Mouse (Mus musculus) olfactory bulb, adult 2 months (tissue): Measurements from ENCODE around the gene Klhl7.

Experiments used
- CTCF ChIP-seq: fragments of 200-500 bp; IDR thresholded peaks from 2 replicates; pipeline ENCODE4 v1.5.1; 2012; ENCODE audit warnings: low read depth, mild to moderate bottlenecking, low read length, moderate library complexity; ENCODE audit not compliant: insufficient read depth
- POLR2A ChIP-seq: fragments of 200-500 bp; IDR thresholded peaks from 2 replicates; pipeline ENCODE4 v1.6.1; 2012; ENCODE audit warnings: mild to moderate bottlenecking, low read depth, low read length, moderate library complexity; ENCODE audit not compliant: insufficient read depth

DNA sequence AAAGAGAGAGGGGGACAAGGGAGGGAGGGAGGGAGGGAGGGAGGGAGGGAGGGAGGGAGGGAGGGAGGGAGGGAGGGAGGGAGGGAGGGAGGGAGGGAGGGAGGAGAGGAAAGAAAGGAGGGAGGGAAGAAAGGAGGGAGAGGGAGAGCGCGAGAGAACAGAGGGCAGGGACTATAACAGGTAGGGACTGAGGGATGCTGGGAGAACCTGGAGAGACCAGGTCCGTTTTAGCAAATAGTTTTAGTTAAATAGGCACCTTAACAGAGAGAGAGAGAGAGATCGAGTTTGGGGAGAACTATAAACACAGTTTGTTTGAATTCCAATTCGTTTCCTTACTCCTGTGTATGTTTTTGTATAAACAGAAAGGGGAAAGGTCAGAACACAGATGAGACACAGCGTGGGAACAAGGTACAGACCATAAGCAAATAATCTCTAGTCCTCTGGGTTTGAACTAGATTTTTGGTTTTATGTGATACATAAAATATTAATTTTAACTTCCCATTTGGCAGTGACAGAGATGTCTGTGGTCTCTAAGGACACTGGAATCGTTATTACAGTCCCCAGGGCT lies 22.6 kb upstream of the Klhl7 start:
- TF ChIP-seq POLR2A, result no peak
- no peak for TF ChIP-seq CTCF
